Mouse (Mus musculus): ENCODE results near the gene Efr3b. TPM values are rescaled to one million over a fixed set of nuclear protein-coding genes. Genes with fewer than 3 reads are reported as not detected.
"Not testable (repeated sequence)": the region's sequence is repeated elsewhere in the genome, so short reads cannot be mapped to it uniquely, and the experiment has no call there.

The Efr3b gene
- polyA plus RNA-seq, 1 experiment from 2014 or later: 37.2 TPM

- Histone ChIP-seq H3K36me3 (ENCODE audit: control insufficient read depth, insufficient read depth) (no peaks in the 10 kb centered on the region), H3K27ac (ENCODE audit: low read length) (no peak overlapping the region), H3K4me1 (replicated peaks; ENCODE audit: control insufficient read depth, insufficient read depth, low read length) (no peaks in the 10 kb centered on the region), H3K9me3 (ENCODE audit: control insufficient read depth, low read length) (no peaks in the 10 kb centered on the region), H3K4me3 (replicated peaks; ENCODE audit: low read length) (no peak overlapping the region), H3K27me3 (replicated peaks; ENCODE audit: control insufficient read depth, insufficient read depth, low read length) (no peaks in the 10 kb centered on the region), H3K4me2 (ENCODE audit: low read length) (no peak overlapping the region), H3K9ac (replicated peaks; ENCODE audit: low read depth, low read length) (no peak overlapping the region)
- ATAC-seq: no peak
- WGBS: 68% methylated on average over 6 of the region's 6 CpGs
Measured at GRCm38 (mm10) chr12:3947503-3947902, 91.2 kb downstream of the Efr3b start.

GRCm38 (mm10) chr12:3944454-3945073 lies 94.2 kb downstream of the Efr3b start:
- no peak overlapping the region for H3K27ac ChIP-seq (ENCODE audit: low read length)
- no peak for ATAC-seq
- H3K9ac ChIP-seq (replicated peaks; ENCODE audit: low read depth, low read length): no peak overlapping the region
- no peak overlapping the region for H3K4me3 ChIP-seq (replicated peaks; ENCODE audit: low read length)
- no peaks in the 10 kb centered on the region for H3K4me1 ChIP-seq (replicated peaks; ENCODE audit: control insufficient read depth, insufficient read depth, low read length)
- H3K36me3 ChIP-seq (ENCODE audit: control insufficient read depth, insufficient read depth): no peaks in the 10 kb centered on the region
- H3K27me3 ChIP-seq (replicated peaks; ENCODE audit: control insufficient read depth, insufficient read depth, low read length): no peaks in the 10 kb centered on the region
- no peaks in the 10 kb centered on the region for H3K9me3 ChIP-seq (ENCODE audit: control insufficient read depth, low read length)
- 44% methylated on average over 4 of the region's 4 CpGs for WGBS
- H3K4me2 ChIP-seq (ENCODE audit: low read length): no peak overlapping the region

- Histone ChIP-seq H3K4me1 (replicated peaks; ENCODE audit: control insufficient read depth, insufficient read depth, low read length) (no peaks in the 10 kb centered on the region), H3K9ac (replicated peaks; ENCODE audit: low read depth, low read length) (no peak overlapping the region), H3K27me3 (replicated peaks; ENCODE audit: control insufficient read depth, insufficient read depth, low read length) (no peaks in the 10 kb centered on the region), H3K4me2 (ENCODE audit: low read length) (no peak overlapping the region), H3K27ac (ENCODE audit: low read length) (no peak overlapping the region), H3K36me3 (ENCODE audit: control insufficient read depth, insufficient read depth) (no peaks in the 10 kb centered on the region), H3K4me3 (replicated peaks; ENCODE audit: low read length) (no peak overlapping the region), H3K9me3 (ENCODE audit: control insufficient read depth, low read length) (no peaks in the 10 kb centered on the region; the same call in 1 of the 2 replicates)
- ATAC-seq: no peak
- WGBS: 4% methylated on average over 11 of the region's 11 CpGs
Measured at GRCm38 (mm10) chr12:3942026-3942425, 96.7 kb downstream of the Efr3b start.

GRCm38 (mm10) chr12:3930090-3930865 lies 108.4 kb downstream of the Efr3b start:
- not testable (repeated sequence) for H3K9me3 ChIP-seq (ENCODE audit: control insufficient read depth, low read length); H3K4me3 ChIP-seq (replicated peaks; ENCODE audit: low read length); H3K36me3 ChIP-seq (ENCODE audit: control insufficient read depth, insufficient read depth); H3K9ac ChIP-seq (replicated peaks; ENCODE audit: low read depth, low read length); H3K27me3 ChIP-seq (replicated peaks; ENCODE audit: control insufficient read depth, insufficient read depth, low read length); H3K27ac ChIP-seq (ENCODE audit: low read length); H3K4me1 ChIP-seq (replicated peaks; ENCODE audit: control insufficient read depth, insufficient read depth, low read length)
- peak; percentile 87 for ATAC-seq
- peak overlapping the region; percentile 21 for H3K4me2 ChIP-seq (ENCODE audit: low read length)
- WGBS: 78% methylated on average over 32 of the region's 47 CpGs

- H3K9ac ChIP-seq (replicated peaks; ENCODE audit: low read depth, low read length): no peak overlapping the region
- H3K27ac ChIP-seq (ENCODE audit: low read length): no peak overlapping the region
- no peak overlapping the region for H3K4me3 ChIP-seq (replicated peaks; ENCODE audit: low read length)
- H3K36me3 ChIP-seq (ENCODE audit: control insufficient read depth, insufficient read depth): no peaks in the 10 kb centered on the region
- H3K4me1 ChIP-seq (replicated peaks; ENCODE audit: control insufficient read depth, insufficient read depth, low read length): peaks cover 2% of the 10 kb centered on the region; the same call in 1 of the 2 replicates
- no peak for ATAC-seq
- no peaks in the 10 kb centered on the region for H3K27me3 ChIP-seq (replicated peaks; ENCODE audit: control insufficient read depth, insufficient read depth, low read length)
- no peak overlapping the region for H3K4me2 ChIP-seq (ENCODE audit: low read length)
- 70% methylated on average over 3 of the region's 3 CpGs for WGBS
- H3K9me3 ChIP-seq (ENCODE audit: control insufficient read depth, low read length): no peaks in the 10 kb centered on the region
Measured at GRCm38 (mm10) chr12:3928841-3929240, 109.9 kb downstream of the Efr3b start.

- no peak overlapping the region for H3K4me3 ChIP-seq (replicated peaks; ENCODE audit: low read length)
- no peak overlapping the region for H3K4me2 ChIP-seq (ENCODE audit: low read length)
- H3K36me3 ChIP-seq (ENCODE audit: control insufficient read depth, insufficient read depth): no peaks in the 10 kb centered on the region
- 0% methylated on average over 1 of the region's 1 CpGs for WGBS
- no peaks in the 10 kb centered on the region for H3K9me3 ChIP-seq (ENCODE audit: control insufficient read depth, low read length)
- no peak overlapping the region for H3K9ac ChIP-seq (replicated peaks; ENCODE audit: low read depth, low read length)
- peaks cover 6% of the 10 kb centered on the region; the same call in 1 of the 2 replicates for H3K4me1 ChIP-seq (replicated peaks; ENCODE audit: control insufficient read depth, insufficient read depth, low read length)
- no peak overlapping the region for H3K27ac ChIP-seq (ENCODE audit: low read length)
- no peaks in the 10 kb centered on the region for H3K27me3 ChIP-seq (replicated peaks; ENCODE audit: control insufficient read depth, insufficient read depth, low read length)
- ATAC-seq: 0 out of 2 replicates have a peak, but pooled peaks have one; percentile 20
Measured at GRCm38 (mm10) chr12:3926127-3926526, 112.6 kb downstream of the Efr3b start.

- ATAC-seq: no peak
- Histone ChIP-seq H3K4me3 (replicated peaks; ENCODE audit: low read length) (no peak overlapping the region), H3K27ac (ENCODE audit: low read length) (no peak overlapping the region), H3K4me1 (replicated peaks; ENCODE audit: control insufficient read depth, insufficient read depth, low read length) (0 out of 2 replicates have a peak, but pooled peaks cover 3% of the 10 kb centered on the region), H3K27me3 (replicated peaks; ENCODE audit: control insufficient read depth, insufficient read depth, low read length) (no peaks in the 10 kb centered on the region), H3K4me2 (ENCODE audit: low read length) (no peak overlapping the region), H3K36me3 (ENCODE audit: control insufficient read depth, insufficient read depth) (peaks cover 2% of the 10 kb centered on the region; the same call in 1 of the 2 replicates), H3K9me3 (ENCODE audit: control insufficient read depth, low read length) (no peaks in the 10 kb centered on the region), H3K9ac (replicated peaks; ENCODE audit: low read depth, low read length) (no peak overlapping the region)
- WGBS: 80% methylated on average over 3 of the region's 3 CpGs
Measured at GRCm38 (mm10) chr12:3919423-3919822, 119.3 kb downstream of the Efr3b start.

GRCm38 (mm10) chr12:3918577-3918976 lies 120.1 kb downstream of the Efr3b start:
- no peak for ATAC-seq
- Histone ChIP-seq H3K4me1 (replicated peaks; ENCODE audit: control insufficient read depth, insufficient read depth, low read length) (0 out of 2 replicates have a peak, but pooled peaks cover 3% of the 10 kb centered on the region), H3K27ac (ENCODE audit: low read length) (no peak overlapping the region), H3K36me3 (ENCODE audit: control insufficient read depth, insufficient read depth) (peaks cover 2% of the 10 kb centered on the region; the same call in 1 of the 2 replicates), H3K27me3 (replicated peaks; ENCODE audit: control insufficient read depth, insufficient read depth, low read length) (no peaks in the 10 kb centered on the region), H3K9me3 (ENCODE audit: control insufficient read depth, low read length) (no peaks in the 10 kb centered on the region), H3K4me2 (ENCODE audit: low read length) (no peak overlapping the region), H3K9ac (replicated peaks; ENCODE audit: low read depth, low read length) (no peak overlapping the region), H3K4me3 (replicated peaks; ENCODE audit: low read length) (no peak overlapping the region)
- WGBS: 67% methylated on average over 3 of the region's 3 CpGs

GRCm38 (mm10) chr12:3917668-3918341 lies 120.9 kb downstream of the Efr3b start:
- peak; percentile 79 for ATAC-seq
- 23% methylated on average over 14 of the region's 14 CpGs for WGBS
- H3K27ac ChIP-seq (ENCODE audit: low read length): no peak overlapping the region
- H3K4me1 ChIP-seq (replicated peaks; ENCODE audit: control insufficient read depth, insufficient read depth, low read length): 0 out of 2 replicates have a peak, but pooled peaks cover 3% of the 10 kb centered on the region
- no peaks in the 10 kb centered on the region for H3K27me3 ChIP-seq (replicated peaks; ENCODE audit: control insufficient read depth, insufficient read depth, low read length)
- H3K9ac ChIP-seq (replicated peaks; ENCODE audit: low read depth, low read length): no peak overlapping the region
- peaks cover 2% of the 10 kb centered on the region; the same call in 1 of the 2 replicates for H3K36me3 ChIP-seq (ENCODE audit: control insufficient read depth, insufficient read depth)
- H3K4me3 ChIP-seq (replicated peaks; ENCODE audit: low read length): no peak overlapping the region
- no peak overlapping the region for H3K4me2 ChIP-seq (ENCODE audit: low read length)
- H3K9me3 ChIP-seq (ENCODE audit: control insufficient read depth, low read length): no peaks in the 10 kb centered on the region
